Mouse (Mus musculus): ENCODE data around the gene Fcer2a.

Gene Fcer2a

GRCm38 (mm10) chr8:3694121-3694520 is at the start of gene Fcer2a:
Gene Fcer2a (minus strand): TSS chr8:3694175.
- no peak for DNase-seq

GRCm38 (mm10) chr8:3736947-3737346 is 43.0 kb upstream of the Fcer2a start:
- no peak for DNase-seq

GRCm38 (mm10) chr8:3735599-3735998 is 41.6 kb upstream of the Fcer2a start:
- DNase-seq = no peak

GRCm38 (mm10) chr8:3734084-3734483 is 40.1 kb upstream of the Fcer2a start:
- no peak for DNase-seq

- DNase-seq = no peak
Observed at GRCm38 (mm10) chr8:3721041-3721440, 27.1 kb upstream of the Fcer2a start.

GRCm38 (mm10) chr8:3720551-3720950 is 26.6 kb upstream of the Fcer2a start, which contains the start of gene Clec4g:
Gene Clec4g (minus strand): TSS chr8:3720651.
- no peak for DNase-seq

GRCm38 (mm10) chr8:3718559-3718958 is 24.6 kb upstream of the Fcer2a start:
- peak; percentile 67 for DNase-seq

- no peak for DNase-seq
Observed at GRCm38 (mm10) chr8:3717321-3717954, 23.5 kb upstream of the Fcer2a start.

- DNase-seq = no peak
Observed at GRCm38 (mm10) chr8:3711646-3712045, 17.7 kb upstream of the Fcer2a start.

- DNase-seq = no peak
Observed at GRCm38 (mm10) chr8:3710312-3710711, 16.3 kb upstream of the Fcer2a start.

GRCm38 (mm10) chr8:3707611-3708010 is 13.6 kb upstream of the Fcer2a start:
- DNase-seq = no peak

- DNase-seq = no peak
Observed at GRCm38 (mm10) chr8:3705711-3706110, 11.7 kb upstream of the Fcer2a start.

- no peak for DNase-seq
Observed at GRCm38 (mm10) chr8:3701491-3701890, 7.5 kb upstream of the Fcer2a start.

GRCm38 (mm10) chr8:3690774-3691173 is 3.2 kb downstream of the Fcer2a start:
- DNase-seq = no peak

GRCm38 (mm10) chr8:3687537-3687936 is 6.4 kb downstream of the Fcer2a start:
- no peak for DNase-seq

- no peak for DNase-seq
Observed at GRCm38 (mm10) chr8:3685422-3685821, 8.6 kb downstream of the Fcer2a start.

- no peak for DNase-seq
Observed at GRCm38 (mm10) chr8:3684530-3684929, 9.4 kb downstream of the Fcer2a start.

GRCm38 (mm10) chr8:3683408-3684176 is 10.4 kb downstream of the Fcer2a start:
- no peak for DNase-seq

GRCm38 (mm10) chr8:3682435-3682834 is 11.5 kb downstream of the Fcer2a start:
- DNase-seq = no peak

- DNase-seq = no peak
Observed at GRCm38 (mm10) chr8:3679656-3680055, 14.3 kb downstream of the Fcer2a start.

GRCm38 (mm10) chr8:3679236-3679635 is 14.7 kb downstream of the Fcer2a start:
- DNase-seq = no peak

GRCm38 (mm10) chr8:3678831-3679230 is 15.1 kb downstream of the Fcer2a start:
- no peak for DNase-seq

- DNase-seq = peak; percentile 12
Observed at GRCm38 (mm10) chr8:3676993-3677579, 16.9 kb downstream of the Fcer2a start.
